Mouse (Mus musculus) CD4-positive helper T cell, adult 2 months (primary cell): ENCODE measurements around the gene Atxn2l.
"Not testable (repeated sequence)": the region's sequence is repeated elsewhere in the genome, so short reads cannot be mapped to it uniquely, and the experiment has no call there.

ENCODE experiments used
- DNase-seq: peaks from one replicate; pipeline ENCODE4 v3.0.0-alpha.2; 2012; ENCODE audit warnings: low read depth, missing footprints, low spot score

Atxn2l gene

DNA sequence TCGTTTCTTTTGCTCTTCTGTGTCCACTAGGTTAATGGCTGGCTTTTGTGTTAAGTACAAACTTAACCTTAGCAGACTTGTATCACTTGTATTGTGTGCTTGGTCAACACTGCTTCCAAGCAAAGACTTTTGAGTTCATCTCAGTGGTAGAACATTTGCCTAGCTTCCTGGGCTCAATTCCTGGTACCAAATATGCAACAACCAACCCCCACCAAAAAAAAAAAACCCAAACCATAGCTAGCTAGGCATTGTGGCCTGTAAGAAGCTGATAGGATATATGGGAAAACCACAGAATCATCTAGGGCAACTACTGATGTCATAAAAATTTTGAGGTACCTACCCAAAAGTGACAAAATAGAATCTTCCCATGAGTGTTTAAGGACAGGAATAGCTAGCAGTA lies 12.2 kb downstream of the Atxn2l start:
- DNase-seq: no peak

DNA sequence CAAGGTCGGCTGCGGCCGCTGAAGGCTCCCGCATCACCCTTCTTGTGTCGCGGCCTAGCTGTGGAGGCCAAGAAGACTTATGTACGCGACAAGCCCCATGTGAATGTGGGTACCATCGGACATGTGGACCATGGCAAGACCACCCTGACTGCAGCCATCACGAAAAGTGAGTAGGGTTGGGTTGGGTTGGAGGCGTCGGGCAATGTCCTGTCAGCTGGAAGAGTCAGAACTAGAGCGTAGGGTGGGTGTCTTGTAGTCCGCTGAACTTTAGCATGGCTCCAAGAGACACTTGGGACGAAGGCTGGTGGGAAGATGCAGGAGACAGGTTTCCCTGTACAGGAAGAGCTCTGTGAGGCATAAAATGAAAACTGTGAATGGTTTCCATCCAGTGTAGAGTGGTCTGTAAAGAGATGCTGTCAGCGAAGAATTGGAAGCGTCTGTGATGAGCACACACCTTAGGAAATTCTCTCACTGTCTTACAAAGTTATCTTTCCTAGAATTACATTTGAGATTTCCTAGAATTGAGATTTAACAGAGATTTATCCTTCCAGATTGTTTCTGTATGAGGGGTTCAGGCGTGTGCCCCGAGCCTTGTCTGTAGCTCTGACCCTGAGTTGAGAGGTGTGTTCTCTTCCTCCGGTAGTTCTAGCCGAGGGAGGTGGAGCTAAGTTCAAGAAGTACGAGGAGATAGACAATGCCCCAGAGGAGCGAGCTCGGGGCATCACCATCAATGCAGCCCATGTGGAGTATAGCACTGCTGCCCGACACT lies 15.4 kb downstream of the Atxn2l start:
- not testable (repeated sequence) for DNase-seq

DNA sequence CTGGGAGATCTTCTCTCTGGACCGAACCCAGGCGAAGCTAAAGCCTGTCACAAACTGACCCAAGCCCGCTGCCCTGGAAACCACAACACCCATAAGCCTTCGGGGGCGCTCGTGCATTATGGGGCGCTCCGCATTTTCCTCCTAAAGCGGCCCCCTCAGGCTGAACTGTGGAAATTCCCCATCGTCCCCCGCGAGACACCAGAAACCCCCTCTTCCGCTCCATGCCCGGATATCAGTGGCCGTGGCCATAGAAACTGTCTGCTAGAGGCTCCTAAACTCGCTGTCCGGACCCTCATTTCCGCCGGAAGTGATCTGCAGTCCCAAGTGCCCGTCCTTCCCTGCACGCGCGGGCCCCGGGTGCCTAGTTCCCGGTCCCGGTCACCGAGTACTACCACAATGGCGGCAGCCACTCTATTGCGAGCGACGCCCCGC lies 16.2 kb downstream of the Atxn2l start, which contains the start of gene Tufm:
Gene Tufm, plus strand, starts transcription at position 310 of the 432 bp plus-strand sequence.
- DNase-seq: peak; percentile 87

DNA sequence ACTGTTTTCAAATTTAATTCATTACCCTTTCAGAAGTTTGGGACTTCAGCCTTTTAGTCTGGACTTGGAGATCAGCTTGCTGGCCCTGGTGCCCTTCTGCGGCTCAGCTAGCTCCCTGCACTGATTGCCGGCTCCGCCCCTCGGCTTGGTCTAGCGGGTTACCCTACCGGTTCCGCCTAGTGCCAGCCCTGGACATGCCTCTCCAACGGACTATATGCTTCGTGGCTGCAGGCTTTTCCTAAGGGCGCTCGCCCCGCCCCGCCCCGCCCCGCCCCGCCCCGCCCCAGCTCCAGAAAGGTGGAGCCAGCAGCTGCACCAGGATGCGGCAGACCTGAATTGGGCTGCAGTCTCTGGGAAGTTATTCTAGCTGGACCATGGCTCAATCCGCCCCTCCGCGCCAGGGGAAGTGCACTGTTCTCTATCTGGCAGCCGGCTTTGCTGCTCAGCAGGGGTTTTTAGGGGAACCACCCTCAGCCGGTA lies 20.8 kb downstream of the Atxn2l start:
- DNase-seq: peak; percentile 69

DNA sequence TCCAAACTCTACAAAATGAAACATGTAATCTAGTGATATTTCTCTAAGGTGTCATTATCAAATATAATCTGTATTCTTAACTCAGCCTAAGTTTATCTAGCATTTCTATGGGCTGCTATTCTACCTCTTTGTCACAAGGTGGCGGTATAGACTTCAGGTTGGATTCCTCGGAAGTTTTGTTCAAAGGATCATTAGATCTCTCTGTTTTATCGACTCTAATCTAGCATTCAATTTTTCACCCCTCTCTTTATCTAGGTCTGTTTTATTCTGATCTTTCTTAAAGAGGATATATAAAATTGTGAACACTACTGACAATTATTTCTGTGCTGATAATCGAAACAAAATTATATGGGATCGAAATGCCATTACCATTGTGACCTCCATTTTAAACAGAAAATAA lies 21.5 kb downstream of the Atxn2l start:
- peak; percentile 53 for DNase-seq

DNA sequence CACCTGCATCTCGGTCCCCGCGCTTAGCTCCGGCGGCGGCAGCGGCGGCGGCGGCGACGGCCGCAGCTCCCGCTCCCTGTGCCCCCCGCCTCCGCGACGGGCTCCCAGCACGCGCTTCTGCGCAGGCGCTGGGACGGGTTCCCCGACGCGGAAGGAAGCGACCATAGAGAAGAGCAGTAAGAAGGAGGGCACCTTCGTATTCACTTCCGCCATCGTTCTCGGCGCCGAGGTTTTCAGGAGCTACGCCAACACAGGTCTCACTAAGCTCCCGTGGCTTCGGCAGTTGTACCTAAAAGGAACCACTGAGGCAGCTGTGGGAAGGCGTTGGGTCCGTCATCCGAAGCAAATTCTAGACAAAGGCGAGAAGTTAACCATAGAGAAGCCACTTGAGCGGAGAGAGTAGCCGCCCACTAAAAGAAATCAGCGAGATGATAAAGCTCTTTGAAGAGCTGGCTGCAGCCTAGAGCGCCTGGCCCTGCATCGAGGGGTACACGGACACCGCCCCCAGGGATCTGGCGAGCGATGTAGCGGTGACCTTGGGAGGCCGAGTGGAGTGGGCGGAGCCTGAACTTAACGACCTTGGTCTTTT lies 28.1 kb downstream of the Atxn2l start, which contains the start of gene Sh2b1:
Gene Sh2b1, minus strand, starts transcription at position 432 of the 589 bp plus-strand sequence.
- peak; percentile 95 for DNase-seq

DNA sequence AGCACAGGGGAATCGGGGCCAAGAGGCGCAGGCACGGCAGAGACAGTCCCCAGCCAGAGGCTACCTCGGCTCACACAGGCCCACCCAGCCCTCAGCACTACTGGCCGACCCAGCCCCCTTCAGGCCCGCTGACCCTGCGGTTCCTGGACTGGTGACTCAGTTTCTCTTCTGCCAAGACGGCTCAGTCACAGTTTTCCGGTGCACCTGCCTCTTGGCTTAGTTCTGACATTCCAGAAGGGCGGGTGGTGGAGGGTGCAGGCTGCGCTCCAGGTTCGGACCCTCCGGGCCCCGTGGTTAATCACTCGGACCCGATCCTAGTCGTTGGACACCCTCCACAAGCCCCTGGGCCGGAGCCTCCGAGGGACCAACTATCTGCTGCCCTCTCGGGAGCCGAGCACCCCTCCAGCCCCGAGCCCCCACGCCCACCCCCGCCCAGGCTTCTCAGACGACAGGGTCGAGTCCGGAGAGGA lies 28.7 kb downstream of the Atxn2l start:
- DNase-seq: no peak

DNA sequence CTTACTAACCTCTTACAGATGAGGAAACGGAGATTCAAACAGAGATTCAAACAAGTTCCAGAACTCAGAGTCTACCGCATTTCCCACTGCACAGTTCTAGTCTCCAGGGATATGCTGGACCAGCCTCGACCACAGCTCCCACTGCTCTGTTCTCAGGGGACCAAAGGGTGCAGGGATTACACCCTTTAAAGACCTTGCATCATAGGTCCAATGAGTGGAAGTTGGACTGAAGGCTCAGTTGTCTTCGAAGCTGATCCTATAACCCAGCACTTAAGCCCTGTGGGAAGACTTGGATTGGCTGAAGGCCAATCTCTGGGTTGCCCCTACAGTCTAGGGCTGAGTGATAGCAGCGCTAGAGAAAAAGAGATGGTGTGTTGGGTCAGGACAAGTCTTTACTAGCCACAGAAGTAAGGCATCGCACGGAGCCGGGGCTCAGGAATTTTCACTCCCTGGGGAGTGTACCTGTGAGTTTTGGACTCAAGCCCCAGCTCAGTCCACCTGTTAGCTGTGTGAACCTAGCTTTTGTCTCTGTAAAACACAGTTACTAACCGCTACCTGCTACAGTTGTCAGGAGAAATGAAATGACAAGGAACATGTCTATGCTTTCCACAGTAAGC lies 29.7 kb downstream of the Atxn2l start:
- no peak for DNase-seq

DNA sequence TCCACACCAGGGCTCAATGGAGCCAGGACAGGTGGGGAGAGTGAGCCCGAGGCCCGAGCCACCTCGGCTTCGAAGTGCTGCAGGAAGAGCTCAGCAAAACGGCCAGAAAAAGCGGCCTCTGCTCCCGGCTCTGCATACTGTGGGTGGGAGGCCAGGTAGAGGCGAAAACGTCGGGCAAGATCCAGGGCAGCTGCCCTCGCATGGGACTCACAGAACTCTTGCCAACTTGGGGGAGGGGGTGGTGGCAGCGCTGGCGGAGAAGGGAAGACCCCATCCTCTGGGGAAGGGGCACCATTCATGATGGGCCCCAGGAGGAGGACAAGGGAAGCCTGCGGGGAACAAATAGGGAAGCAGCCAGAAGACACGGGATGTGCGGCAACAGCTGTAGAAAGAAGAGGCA lies 30.5 kb downstream of the Atxn2l start:
- DNase-seq: no peak

DNA sequence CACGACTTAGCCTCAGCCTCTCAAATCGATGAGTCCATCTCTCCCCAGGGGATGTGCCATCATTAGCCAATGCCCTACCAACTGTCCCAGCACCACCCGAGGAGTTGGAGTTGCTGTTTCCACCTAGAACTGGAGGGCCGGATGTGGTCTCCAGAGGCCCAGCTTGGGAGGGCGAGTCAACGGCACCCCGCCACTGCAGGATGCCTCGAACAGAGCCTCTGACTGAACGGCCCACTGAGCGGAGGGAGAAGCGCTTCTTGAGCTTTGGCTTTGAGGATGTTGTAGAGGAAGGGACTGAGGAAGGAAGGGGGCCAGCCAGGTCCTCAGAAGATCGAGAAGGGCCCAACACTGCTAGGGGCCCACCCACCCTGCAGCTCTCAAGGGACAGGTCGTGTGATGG lies 30.9 kb downstream of the Atxn2l start:
- DNase-seq: peak; percentile 83

DNA sequence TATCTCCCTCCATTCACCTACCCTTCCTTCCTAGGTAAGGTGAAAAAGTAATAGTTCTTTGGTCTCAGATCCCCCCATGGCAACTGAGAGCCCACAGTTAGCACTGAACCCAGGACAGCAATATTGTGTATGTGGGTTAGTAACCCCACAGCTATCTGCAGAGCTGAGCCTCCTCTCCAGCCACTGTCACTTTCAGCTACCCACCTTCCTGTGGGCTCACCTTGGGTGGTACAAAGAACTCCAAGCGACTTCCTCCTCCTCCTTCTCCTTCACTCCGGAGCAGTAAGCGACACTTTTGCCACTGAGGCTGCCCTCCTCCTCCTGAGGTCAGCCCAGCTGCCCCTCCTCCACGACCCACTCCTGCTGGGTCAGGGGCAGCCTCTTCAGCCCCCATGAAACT lies 31.4 kb downstream of the Atxn2l start:
- peak; percentile 51 for DNase-seq

DNA sequence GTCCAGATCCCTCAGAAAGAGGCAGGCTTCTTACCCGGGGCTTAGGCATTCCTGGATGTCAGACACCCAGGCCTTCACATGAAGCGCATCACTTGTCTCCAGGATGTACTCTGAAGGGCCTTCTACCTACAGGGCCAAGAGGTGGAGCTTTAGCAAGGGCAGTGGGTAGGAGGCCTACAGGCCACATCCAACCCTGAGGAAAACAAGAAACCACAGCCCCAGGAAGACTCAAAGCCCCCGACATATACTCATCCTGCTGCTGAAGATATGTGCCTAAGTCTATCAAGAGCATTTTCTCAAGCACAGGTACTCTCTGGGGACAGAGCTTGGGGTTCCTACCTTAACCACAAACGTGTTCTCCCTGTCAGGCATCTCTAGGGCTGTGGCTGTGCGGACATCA lies 31.9 kb downstream of the Atxn2l start:
- peak; percentile 52 for DNase-seq

DNA sequence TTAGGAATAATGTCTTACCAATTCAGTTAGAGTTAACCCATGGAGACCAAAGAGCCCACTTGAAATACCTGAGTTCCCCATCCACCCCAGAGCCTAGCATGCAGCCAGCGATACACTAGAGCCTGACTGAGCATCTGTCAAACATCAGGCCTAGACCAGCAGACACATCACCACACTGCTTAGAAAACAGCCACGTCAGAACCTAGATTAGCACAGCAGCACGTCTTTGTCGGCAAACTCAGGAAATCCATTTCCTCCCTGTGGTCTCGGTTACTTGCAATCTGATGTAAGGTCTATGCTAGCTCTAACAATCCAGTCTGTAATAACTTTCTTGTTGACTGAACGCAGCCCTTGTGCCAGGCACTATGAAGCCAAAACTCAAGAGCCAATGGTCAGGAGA lies 33.2 kb downstream of the Atxn2l start:
- peak; percentile 92 for DNase-seq

DNA sequence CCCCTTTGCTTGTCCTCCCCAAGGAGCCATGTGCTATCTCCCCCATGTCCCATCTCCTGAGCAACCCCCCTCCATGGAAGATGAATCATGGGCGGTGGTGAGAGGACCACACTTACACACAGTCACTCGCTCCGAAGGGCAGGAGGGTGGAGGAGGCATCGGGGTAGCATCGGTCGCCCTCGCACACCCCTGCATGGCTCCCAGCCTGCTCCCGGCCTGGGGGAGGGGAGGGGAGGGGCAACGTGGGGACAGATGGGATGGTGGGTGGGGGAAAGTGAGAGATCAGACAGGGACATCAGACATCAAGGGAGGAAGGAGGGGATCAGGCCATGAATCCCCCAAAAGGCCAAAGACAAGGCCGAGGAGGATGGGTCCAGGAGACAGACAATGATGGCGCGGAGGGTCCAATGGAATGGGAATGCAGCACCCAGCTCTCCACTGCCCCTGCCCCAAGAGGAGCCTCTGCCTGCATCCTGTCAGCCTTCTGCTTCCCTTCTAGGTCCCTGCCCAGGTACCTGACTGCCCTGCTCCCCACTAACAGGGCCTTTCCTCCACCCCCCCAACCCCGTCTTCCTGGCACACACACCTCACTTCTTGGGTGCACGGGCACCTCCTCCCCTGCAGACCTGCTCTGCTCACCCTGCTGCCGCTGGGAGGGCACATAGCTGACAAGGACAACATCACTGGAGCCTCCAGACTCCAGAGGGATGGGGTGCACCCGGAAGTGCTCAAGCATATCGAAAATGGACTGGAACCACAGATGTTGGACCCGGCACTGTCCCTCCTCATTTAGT lies 35.2 kb downstream of the Atxn2l start:
- DNase-seq: no peak

DNA sequence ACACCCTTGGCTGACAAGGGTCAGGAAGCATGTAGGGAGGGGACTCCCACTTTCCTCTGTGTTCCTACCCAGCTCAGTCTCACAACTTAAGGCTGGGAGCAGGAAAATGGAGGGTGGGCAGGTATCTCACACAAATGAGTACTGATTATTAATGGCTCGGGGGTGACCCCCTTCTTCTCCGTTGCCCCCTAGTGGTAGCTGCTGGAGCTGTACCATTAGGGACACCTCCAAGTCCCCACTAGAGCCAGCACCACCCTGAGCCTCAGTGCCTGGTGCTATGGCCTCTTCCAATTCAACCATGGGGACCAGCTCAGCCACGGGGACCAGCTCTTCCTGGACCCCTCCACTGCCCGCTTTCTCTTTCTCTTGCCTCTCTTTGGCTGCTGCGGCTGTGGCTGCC lies 36.0 kb downstream of the Atxn2l start:
- peak; percentile 64 for DNase-seq

DNA sequence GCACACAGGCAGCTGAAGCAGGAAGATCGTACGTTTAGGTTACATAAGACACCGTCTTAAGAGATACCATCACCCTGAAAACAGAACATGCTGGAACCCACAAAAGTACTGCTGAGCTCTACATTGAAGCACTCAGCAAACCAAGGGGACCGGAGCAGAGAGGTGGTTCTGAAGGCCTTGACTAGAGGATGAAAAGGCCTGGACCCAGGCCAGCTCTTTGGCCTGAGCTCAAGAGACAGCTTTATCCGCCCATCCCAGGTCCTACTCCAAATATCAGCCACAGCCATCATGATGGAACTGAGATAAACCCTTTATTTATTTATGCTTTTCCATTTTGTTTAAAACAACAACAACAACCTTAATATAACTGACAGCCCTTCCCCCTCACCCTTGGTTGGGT lies 36.5 kb downstream of the Atxn2l start:
- DNase-seq: no peak

DNA sequence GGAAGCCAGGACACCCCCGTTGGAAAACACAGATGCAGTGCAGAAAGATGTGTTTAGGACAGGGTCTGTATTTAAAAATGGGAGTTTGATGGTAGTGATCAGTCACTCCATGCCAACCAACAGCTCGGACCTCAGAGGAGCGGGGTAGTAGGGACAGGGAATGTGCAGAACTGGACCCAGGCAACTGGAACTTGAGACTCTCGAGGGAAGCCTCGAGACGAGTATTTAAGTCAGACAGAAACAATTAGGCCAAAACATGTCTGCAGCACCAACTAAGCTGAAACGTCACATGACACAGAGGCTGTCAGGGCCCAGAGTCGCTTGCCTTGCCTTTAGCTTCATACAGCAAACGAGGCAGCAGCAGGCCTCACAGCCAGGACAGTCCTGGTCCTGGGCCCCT lies 37.1 kb downstream of the Atxn2l start:
- DNase-seq: no peak

DNA sequence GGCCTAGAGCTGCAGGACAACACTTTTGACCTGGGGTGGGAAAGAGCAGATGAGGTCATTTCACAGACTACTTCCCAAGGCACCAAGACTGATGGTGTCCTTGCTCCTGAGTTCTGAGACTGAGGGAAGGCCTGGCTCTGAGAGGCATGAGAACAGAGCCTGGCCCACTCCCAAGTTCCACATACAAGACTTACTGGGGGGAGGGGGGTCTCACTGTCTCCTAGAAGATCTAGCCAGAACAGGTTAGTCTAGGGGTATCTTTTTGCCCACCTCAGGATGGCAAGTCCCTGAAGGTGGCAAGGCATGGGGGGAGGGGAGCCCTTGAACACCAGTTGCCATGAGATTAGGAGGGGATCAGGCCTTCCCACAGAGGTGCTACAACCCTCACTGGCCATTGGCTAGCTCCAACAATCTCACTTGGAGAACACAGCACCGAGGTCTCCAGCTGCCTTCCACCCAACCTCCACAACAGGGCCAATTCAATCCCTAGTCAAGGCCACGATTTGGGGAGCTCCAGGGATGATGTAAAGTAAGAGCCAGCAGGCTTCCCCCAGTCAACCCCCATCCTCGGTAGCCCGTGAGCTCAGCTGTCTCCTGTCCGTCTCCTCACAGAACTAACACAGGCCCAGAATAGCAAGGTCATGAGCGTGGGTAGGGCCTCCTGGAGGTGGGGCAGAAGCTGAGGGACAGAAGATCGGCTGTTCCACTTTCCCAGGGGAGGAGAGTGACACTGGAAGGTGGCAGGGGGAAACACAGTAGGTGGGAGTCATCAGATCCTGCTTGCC lies 37.8 kb downstream of the Atxn2l start:
- DNase-seq: no peak

DNA sequence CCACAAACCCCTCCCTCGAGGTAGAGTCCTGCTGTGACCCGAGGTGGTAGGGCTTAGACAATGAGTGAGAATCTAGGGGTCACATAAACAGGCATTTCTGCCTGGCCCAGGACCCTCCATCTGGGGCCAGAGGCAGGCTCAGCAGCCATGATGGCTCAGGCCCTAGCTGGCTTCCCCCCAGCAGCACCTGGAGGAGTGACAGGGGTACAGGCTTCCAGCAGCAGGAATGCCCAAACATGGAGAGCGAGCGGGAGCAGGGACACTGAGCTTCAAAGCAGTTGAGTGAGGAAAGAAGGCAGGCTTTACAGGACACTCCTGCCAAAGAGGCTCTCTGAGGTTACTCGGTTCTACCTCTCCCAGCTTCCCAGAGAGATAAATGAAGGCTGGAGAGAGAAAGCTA lies 38.4 kb downstream of the Atxn2l start:
- no peak for DNase-seq

DNA sequence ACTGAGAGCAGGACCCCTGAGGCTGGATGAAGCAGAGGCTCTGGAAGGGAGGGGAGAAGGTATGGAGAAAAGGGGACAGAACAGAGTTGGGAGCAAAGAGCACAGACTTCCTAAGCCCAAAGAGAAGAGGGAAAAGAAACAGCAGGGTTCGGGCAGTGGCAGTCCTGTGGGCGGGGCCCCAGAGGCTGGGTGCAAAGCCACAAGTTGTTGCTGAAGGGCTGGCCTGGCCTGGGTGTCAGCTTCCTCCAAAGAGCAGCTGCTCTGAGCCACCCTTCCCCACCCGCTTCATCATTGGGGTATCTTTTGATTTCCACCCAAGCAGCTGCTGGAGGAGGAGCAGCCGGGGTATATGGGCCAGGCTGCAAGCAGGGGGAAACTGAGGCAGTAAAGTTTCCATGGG lies 39.1 kb downstream of the Atxn2l start:
- DNase-seq: no peak

DNA sequence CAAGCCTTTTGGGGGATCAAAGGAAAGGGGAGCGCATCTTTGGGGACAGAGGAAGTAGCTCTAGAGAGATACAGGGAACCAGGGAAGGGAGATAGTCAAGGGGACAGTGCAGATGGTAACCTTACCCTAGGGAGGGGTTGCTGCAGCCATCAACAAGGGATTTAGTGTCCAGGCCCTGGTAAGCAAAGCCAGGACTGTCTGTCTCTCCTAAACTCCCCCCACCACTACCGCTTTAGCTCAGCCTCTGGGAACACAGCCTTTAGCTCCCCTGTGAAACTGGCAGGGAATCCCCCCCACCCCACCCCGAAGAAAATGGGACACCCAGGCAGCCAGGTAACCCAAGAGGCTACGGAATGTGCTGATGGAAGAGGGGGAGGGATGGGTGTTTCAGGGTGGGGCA lies 39.7 kb downstream of the Atxn2l start:
- DNase-seq: no peak
